ENCODE assay signal across 27 mouse cellular contexts in genomic region chr1:177451041-177451440, GRCm38 (mm10). TPM values are rescaled to one million over a fixed set of nuclear protein-coding genes. Genes with fewer than 3 reads are reported as not detected.
DNase-seq lines count a peak whose midpoint lies in the region; ATAC-seq and TF ChIP-seq lines count a peak whose summit lies in the region.
"Had no signal": no experiment of that assay in that cellular context is flagged by ENCODE, and none has a peak within 500 bp of the region (broad histone marks: within the 10 kb centered on the region; RNA-seq: fewer than 3 reads in every experiment).

No protein-coding gene starts in this region.

- H3K27me3 ChIP-seq in hindbrain, embryonic 15.5 days = no peaks in the 10 kb centered on the region
- H3K27me3 ChIP-seq in hindbrain, embryonic 10.5 days (ENCODE audit: insufficient read depth, poor library complexity, severe bottlenecking) = no peaks in the 10 kb centered on the region
- no peaks in the 10 kb centered on the region for H3K27me3 ChIP-seq in midbrain, embryonic 12.5 days
- no peaks in the 10 kb centered on the region for H3K27me3 ChIP-seq in midbrain, embryonic 10.5 days (ENCODE audit: low read depth, poor library complexity, severe bottlenecking)
- H3K27me3 ChIP-seq in forebrain, postnatal 0 days (ENCODE audit: insufficient read depth, low read length) = no peaks in the 10 kb centered on the region
- H3K27me3 ChIP-seq: hindbrain, embryonic 13.5 days; liver, embryonic 12.5 days; midbrain, embryonic 15.5 days; neural tube, embryonic 15.5 days; stomach, embryonic 15.5 days had no signal

- intact Hi-C loops in left cerebral cortex, postnatal 4 days (cut with DNase I) = loop anchor here (10.0 kb wide), 1 partner anchor 124 kb away; no protein-coding TSS in a partner anchor

- ATAC-seq in hindbrain, embryonic 15.5 days (ENCODE audit: low FRiP score, low read depth) = no peak
- no peak for ATAC-seq in midbrain, embryonic 12.5 days (ENCODE audit: low FRiP score, low read depth)
- no peak for ATAC-seq in forebrain, postnatal 0 days
- ATAC-seq: activated CD4-positive, CD25-positive, alpha-beta regulatory T cell, adult 4 months; CD4-positive, CD25-positive, alpha-beta regulatory T cell, adult 4 months; liver, embryonic 12.5 days; liver, postnatal 0 days; midbrain, embryonic 15.5 days had no signal

- H3K9me3 ChIP-seq in hindbrain, embryonic 15.5 days = no peaks in the 10 kb centered on the region
- no peaks in the 10 kb centered on the region for H3K9me3 ChIP-seq in hindbrain, embryonic 10.5 days
- H3K9me3 ChIP-seq in midbrain, embryonic 12.5 days = no peaks in the 10 kb centered on the region
- H3K9me3 ChIP-seq in midbrain, embryonic 10.5 days (replicated peaks) = no peaks in the 10 kb centered on the region
- H3K9me3 ChIP-seq in forebrain, postnatal 0 days (ENCODE audit: low read length) = no peaks in the 10 kb centered on the region
- H3K9me3 ChIP-seq: embryonic facial prominence, embryonic 13.5 days; hindbrain, embryonic 13.5 days; liver, embryonic 12.5 days; midbrain, embryonic 15.5 days; neural tube, embryonic 15.5 days; stomach, embryonic 15.5 days had no signal

- H3K9ac ChIP-seq in hindbrain, embryonic 15.5 days = no peak overlapping the region
- no peak overlapping the region for H3K9ac ChIP-seq in midbrain, embryonic 12.5 days (replicated peaks)
- peak overlapping the region; percentile 53 for H3K9ac ChIP-seq in forebrain, postnatal 0 days
- H3K9ac ChIP-seq: embryonic facial prominence, embryonic 13.5 days; hindbrain, embryonic 13.5 days; liver, embryonic 12.5 days; liver, postnatal 0 days; midbrain, embryonic 15.5 days; neural tube, embryonic 15.5 days; stomach, embryonic 15.5 days had no signal

- H3K4me2 ChIP-seq in hindbrain, embryonic 15.5 days = peak overlapping the region; percentile 23; the same call in 1 of the 2 replicates
- H3K4me2 ChIP-seq in midbrain, embryonic 12.5 days (replicated peaks) = no peak overlapping the region
- peak overlapping the region; percentile 46 for H3K4me2 ChIP-seq in forebrain, postnatal 0 days (ENCODE audit: low read depth)
- H3K4me2 ChIP-seq: embryonic facial prominence, embryonic 13.5 days; hindbrain, embryonic 13.5 days; liver, embryonic 12.5 days; midbrain, embryonic 15.5 days; neural tube, embryonic 15.5 days; stomach, embryonic 15.5 days had no signal

- H3K4me1 ChIP-seq in hindbrain, embryonic 15.5 days (replicated peaks) = peaks cover 18% of the 10 kb centered on the region
- peaks cover 68% of the 10 kb centered on the region for H3K4me1 ChIP-seq in hindbrain, embryonic 10.5 days (replicated peaks)
- peaks cover 51% of the 10 kb centered on the region for H3K4me1 ChIP-seq in midbrain, embryonic 12.5 days
- peaks cover 73% of the 10 kb centered on the region for H3K4me1 ChIP-seq in midbrain, embryonic 10.5 days
- no peaks in the 10 kb centered on the region for H3K4me1 ChIP-seq in forebrain, postnatal 0 days (ENCODE audit: insufficient read depth)
- H3K4me1 ChIP-seq: stomach, embryonic 15.5 days had no signal

- H3K36me3 ChIP-seq in hindbrain, embryonic 15.5 days = no peaks in the 10 kb centered on the region
- peaks cover 27% of the 10 kb centered on the region for H3K36me3 ChIP-seq in hindbrain, embryonic 10.5 days
- H3K36me3 ChIP-seq in midbrain, embryonic 12.5 days = peaks cover 13% of the 10 kb centered on the region
- peaks cover 24% of the 10 kb centered on the region for H3K36me3 ChIP-seq in midbrain, embryonic 10.5 days
- H3K36me3 ChIP-seq in forebrain, postnatal 0 days (ENCODE audit: insufficient read depth) = peaks cover 11% of the 10 kb centered on the region
- H3K36me3 ChIP-seq: midbrain, embryonic 15.5 days; neural tube, embryonic 15.5 days had no signal

- DNase-seq in cerebellum, postnatal 10 days = peak; percentile 33 to 58
- DNase-seq in cerebellum, adult 9-11 months = no peak
- DNase-seq in hindbrain, embryonic 10.5 days (ENCODE audit: low spot score) = no peak
- DNase-seq in midbrain, embryonic 10.5 days (ENCODE audit: low spot score) = no peak
- DNase-seq in forebrain, postnatal 0 days = peak; percentile 43
- no peak for DNase-seq in left cerebral cortex, postnatal 4 days
- DNase-seq: adrenal gland, adult 2 months; adrenal gland, postnatal 36 days; gastrocnemius, postnatal 14 days; heart, postnatal 14 days; kidney, adult 18-20 months; kidney, postnatal 4 days; layer of hippocampus, adult 9-11 months; liver, postnatal 0 days; lung, postnatal 36 days; retina, postnatal 1 day; right cerebral cortex, postnatal 14 days had no signal

- H3K27ac ChIP-seq in hindbrain, embryonic 15.5 days (replicated peaks) = no peak overlapping the region
- H3K27ac ChIP-seq in hindbrain, embryonic 10.5 days = no peak overlapping the region
- H3K27ac ChIP-seq in midbrain, embryonic 12.5 days (replicated peaks) = peak overlapping the region; percentile 58; the same call in 1 of the 2 replicates
- no peak overlapping the region for H3K27ac ChIP-seq in midbrain, embryonic 10.5 days (replicated peaks)
- peak overlapping the region; percentile 76 for H3K27ac ChIP-seq in forebrain, postnatal 0 days (ENCODE audit: low read depth, low read length)
- H3K27ac ChIP-seq: embryonic facial prominence, embryonic 13.5 days; hindbrain, embryonic 13.5 days; liver, embryonic 12.5 days; midbrain, embryonic 15.5 days; neural tube, embryonic 15.5 days; stomach, embryonic 15.5 days had no signal

- 66% methylated on average over 2 of the region's 2 CpGs for WGBS in hindbrain, embryonic 15.5 days
- 69% methylated on average over 2 of the region's 2 CpGs for WGBS in hindbrain, embryonic 10.5 days
- 61% methylated on average over 2 of the region's 2 CpGs for WGBS in midbrain, embryonic 12.5 days
- WGBS in midbrain, embryonic 10.5 days = 74% methylated on average over 2 of the region's 2 CpGs
- WGBS in forebrain, postnatal 0 days = 54% methylated on average over 2 of the region's 2 CpGs

- H3K4me3 ChIP-seq in hindbrain, embryonic 15.5 days = no peak overlapping the region
- H3K4me3 ChIP-seq in hindbrain, embryonic 10.5 days = no peak overlapping the region
- H3K4me3 ChIP-seq in midbrain, embryonic 12.5 days = no peak overlapping the region
- no peak overlapping the region for H3K4me3 ChIP-seq in midbrain, embryonic 10.5 days
- peak overlapping the region; percentile 25 for H3K4me3 ChIP-seq in forebrain, postnatal 0 days (ENCODE audit: low read depth, low read length)
- H3K4me3 ChIP-seq: embryonic facial prominence, embryonic 13.5 days; hindbrain, embryonic 13.5 days; liver, embryonic 12.5 days; midbrain, embryonic 15.5 days; neural tube, embryonic 15.5 days; stomach, embryonic 15.5 days had no signal

- TF ChIP-seq CTCF in forebrain, postnatal 0 days (IDR thresholded peaks at IDR 0.05; ENCODE audit: low read depth) = no peak

RNA-seq across cellular contexts. Expression of gene Zbtb18, which starts 8.9 kb away (rescaled TPM):
- polyA plus RNA-seq in hindbrain, embryonic 15.5 days (2015; fragmentation: Nextera tagmentation; extraction: Ambion mirVana) = 11.8 and 16.3 TPM in 2 replicates
- polyA plus RNA-seq in hindbrain, embryonic 10.5 days (2016; fragmentation: Nextera tagmentation; extraction: Ambion mirVana) = 7.8 and 8.4 TPM in 2 replicates
- 11.7 and 11.9 TPM in 2 replicates for polyA plus RNA-seq in midbrain, embryonic 12.5 days (2016; fragmentation: Nextera tagmentation; extraction: Ambion mirVana)
- polyA plus RNA-seq in midbrain, embryonic 10.5 days (2016; fragmentation: Nextera tagmentation; extraction: Ambion mirVana) = 5.1 and 6.1 TPM in 2 replicates
- 301 and 445 TPM in 2 replicates for total RNA-seq in forebrain, postnatal 0 days (2014; rRNA removed)
- 88.6 and 138 TPM in 2 replicates for polyA plus RNA-seq in forebrain, postnatal 0 days (2015; fragmentation: Nextera tagmentation; extraction: Ambion mirVana)
- 100 to 1,000 TPM; 740 to 795 TPM for total RNA-seq in left cerebral cortex, postnatal 4 days (2021)

Comparison
In these comparisons a context has a peak if more than half of its experiments do, and no peak if none do; other contexts are left out.
1. DNase-seq: peak in cerebellum, postnatal 10 days (2 of 2) and forebrain, postnatal 0 days (single experiment); none in cerebellum, adult 9-11 months (single experiment), hindbrain, embryonic 10.5 days (single experiment), midbrain, embryonic 10.5 days (single experiment) and left cerebral cortex, postnatal 4 days (single experiment).
2. H3K27ac ChIP-seq: peak in midbrain, embryonic 12.5 days (single experiment) and forebrain, postnatal 0 days (single experiment); none in hindbrain, embryonic 15.5 days (single experiment), hindbrain, embryonic 10.5 days (single experiment) and midbrain, embryonic 10.5 days (single experiment).